Mouse (Mus musculus) C2C12 (cell line): ENCODE data around the gene Enthd1. TPM values are rescaled to one million over a fixed set of nuclear protein-coding genes. Genes with fewer than 3 reads are reported as not detected.

ENCODE experiments used
- H3K27me3 ChIP-seq: one replicate; pipeline ENCODE4 v1.6.1; 2011; ENCODE audit not compliant: control insufficient read depth, insufficient read depth, insufficient read length
- H3K36me3 ChIP-seq: one replicate; pipeline ENCODE4 v1.6.1; 2011; ENCODE audit not compliant: control insufficient read depth, insufficient read depth
- H3K4me3 ChIP-seq: one replicate; pipeline ENCODE4 v1.5.1; 2011; ENCODE audit warnings: mild to moderate bottlenecking, control low read depth; ENCODE audit not compliant: poor library complexity, insufficient read depth, severe bottlenecking
- H3K79me2 ChIP-seq: one replicate; pipeline ENCODE4 v1.6.1; 2011; ENCODE audit not compliant: control insufficient read depth, insufficient read depth
- H3K79me3 ChIP-seq: one replicate; pipeline ENCODE4 v1.6.1; 2011; ENCODE audit warnings: low read depth, control low read depth
- H3ac ChIP-seq: one replicate; pipeline ENCODE3; 2011; ENCODE audit warnings: low read depth; ENCODE audit not compliant: control insufficient read depth, insufficient read length
- CEBPB ChIP-seq: IDR thresholded peaks from one replicate; pipeline ENCODE4 v1.6.1; 2011; ENCODE audit warnings: low read depth, mild to moderate bottlenecking, control low read depth, moderate library complexity
- CTCF ChIP-seq: IDR thresholded peaks from one replicate; pipeline ENCODE4 v1.5.1; 2011; ENCODE audit not compliant: control insufficient read depth, insufficient read depth, insufficient read length
- FOSL1 ChIP-seq: IDR thresholded peaks from one replicate; pipeline ENCODE4 v1.8.0; 2011; ENCODE audit warnings: mild to moderate bottlenecking, low read length; ENCODE audit not compliant: poor library complexity, insufficient read depth, severe bottlenecking
- MAX ChIP-seq: IDR thresholded peaks from one replicate; pipeline ENCODE4 v1.6.1; 2011; ENCODE audit warnings: mild to moderate bottlenecking, control low read depth
- MYOD1 ChIP-seq: IDR thresholded peaks from one replicate; pipeline ENCODE4 v1.6.1; 2011; ENCODE audit warnings: low read depth; ENCODE audit not compliant: control insufficient read depth, insufficient read length
- MYOG ChIP-seq: IDR thresholded peaks from one replicate; pipeline ENCODE4 v1.6.1; 2011; ENCODE audit not compliant: control insufficient read depth, insufficient read length; ENCODE audit errors: extremely low read depth
- USF1 ChIP-seq: IDR thresholded peaks from one replicate; pipeline ENCODE4 v1.6.1; 2011; ENCODE audit warnings: low read depth, mild to moderate bottlenecking, control low read depth, moderate library complexity
- polyA plus RNA-seq: library from polyadenylated mRNA; unstranded; fragments of >200 nt; fragmentation: generic; extraction: Trizol; gene quantifications from one replicate; pipeline ENCODE4 v1.2.1, GENCODE M21; 2012; ENCODE audit warnings: missing spikeins

Enthd1 gene
- polyA plus RNA-seq, 1 experiment, result 0.02 TPM

DNA sequence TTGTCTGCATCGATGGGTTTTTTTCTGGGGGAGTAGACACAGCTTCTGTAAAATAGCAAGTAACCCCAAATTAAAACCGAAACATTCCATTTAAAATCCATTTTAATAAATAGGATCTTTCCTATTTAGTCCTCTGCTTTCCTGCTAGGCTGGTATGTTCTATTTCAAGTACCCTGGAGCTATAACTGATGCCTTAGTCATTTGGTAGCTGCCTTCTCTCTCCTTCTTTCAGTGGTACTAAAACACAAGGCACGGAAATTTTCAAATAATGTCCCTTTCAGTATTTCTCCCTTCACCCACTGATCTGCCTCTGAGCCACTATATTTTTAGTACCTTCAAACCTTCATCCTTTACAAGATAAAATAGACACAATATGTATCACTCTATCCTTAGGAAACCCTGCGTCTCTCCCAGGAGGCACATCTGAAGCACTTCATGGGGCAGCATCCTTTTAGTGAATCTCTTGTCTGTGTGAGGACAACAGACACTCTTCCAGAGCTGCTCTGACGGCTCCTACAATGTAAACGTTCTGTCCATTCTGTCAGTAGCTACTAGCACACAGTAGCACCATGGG lies 90.4 kb downstream of the Enthd1 start:
- TF ChIP-seq MYOD1 (no peak), USF1 (no peak), FOSL1 (no peak), CTCF (no peak), MAX (no peak), MYOG (no peak), CEBPB (no peak)

DNA sequence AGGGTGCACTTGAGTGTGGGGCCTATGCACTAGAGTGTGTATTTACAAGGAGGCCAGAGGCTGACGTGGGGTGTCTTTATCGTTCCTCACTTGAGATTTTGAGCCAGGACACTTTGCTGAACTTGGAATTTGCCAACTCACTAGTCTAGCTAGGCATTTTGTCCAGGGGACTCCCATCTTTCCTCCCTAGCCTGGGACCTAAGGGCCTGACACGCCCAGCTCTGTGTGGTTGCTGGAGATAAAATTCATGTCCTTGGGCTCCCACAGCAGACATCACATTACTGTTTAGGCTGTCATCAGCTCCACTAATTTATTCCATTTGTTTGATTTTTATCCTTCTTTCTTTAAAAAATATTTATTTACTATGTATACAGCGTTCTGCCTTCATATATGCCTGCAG lies 97.1 kb downstream of the Enthd1 start:
- H3ac ChIP-seq, result no peak overlapping the region
- TF ChIP-seq FOSL1, result no peak
- TF ChIP-seq USF1, result no peak
- no peak for TF ChIP-seq MAX
- no peak for TF ChIP-seq MYOD1
- no peak for TF ChIP-seq CTCF
- TF ChIP-seq MYOG, result no peak
- TF ChIP-seq CEBPB, result no peak
- peaks cover 19% of the 10 kb centered on the region for H3K27me3 ChIP-seq
- no peaks in the 10 kb centered on the region for H3K36me3 ChIP-seq
- H3K79me2 ChIP-seq, result no peaks in the 10 kb centered on the region
- H3K79me3 ChIP-seq, result no peaks in the 10 kb centered on the region
- H3K4me3 ChIP-seq, result no peak overlapping the region

More for the DNA sequence above, 90.4 kb downstream of the Enthd1 start:
- no peaks in the 10 kb centered on the region for H3K36me3 ChIP-seq
- no peak overlapping the region for H3K4me3 ChIP-seq
- no peaks in the 10 kb centered on the region for H3K79me3 ChIP-seq
- H3K79me2 ChIP-seq, result no peaks in the 10 kb centered on the region
- peaks cover 28% of the 10 kb centered on the region for H3K27me3 ChIP-seq
- no peak overlapping the region for H3ac ChIP-seq

GRCm38 (mm10) chr15:80462106-80462505 lies 102.8 kb downstream of the Enthd1 start:
- Histone ChIP-seq H3K79me3 (no peaks in the 10 kb centered on the region), H3K4me3 (no peak overlapping the region), H3ac (no peak overlapping the region), H3K27me3 (peaks cover 22% of the 10 kb centered on the region), H3K36me3 (no peaks in the 10 kb centered on the region), H3K79me2 (no peaks in the 10 kb centered on the region)
- TF ChIP-seq CEBPB (no peak), USF1 (no peak)

- peaks cover 22% of the 10 kb centered on the region for H3K27me3 ChIP-seq
- no peak overlapping the region for H3ac ChIP-seq
- H3K79me2 ChIP-seq, result no peaks in the 10 kb centered on the region
- H3K36me3 ChIP-seq, result no peaks in the 10 kb centered on the region
- H3K4me3 ChIP-seq, result no peak overlapping the region
- H3K79me3 ChIP-seq, result no peaks in the 10 kb centered on the region
- no peak for TF ChIP-seq CEBPB
- no peak for TF ChIP-seq MAX
- TF ChIP-seq MYOD1, result no peak
- TF ChIP-seq CTCF, result no peak
- TF ChIP-seq MYOG, result no peak
- TF ChIP-seq FOSL1, result no peak
- TF ChIP-seq USF1, result no peak
Observed at GRCm38 (mm10) chr15:80461446-80461845, 103.5 kb downstream of the Enthd1 start.

GRCm38 (mm10) chr15:80460011-80460410 lies 104.9 kb downstream of the Enthd1 start:
- no peaks in the 10 kb centered on the region for H3K36me3 ChIP-seq
- H3K27me3 ChIP-seq, result peaks cover 18% of the 10 kb centered on the region
- no peak overlapping the region for H3K4me3 ChIP-seq
- no peaks in the 10 kb centered on the region for H3K79me3 ChIP-seq
- no peak for TF ChIP-seq MYOD1
- no peak for TF ChIP-seq MYOG
- TF ChIP-seq MAX, result no peak
- no peak for TF ChIP-seq CEBPB
- no peak overlapping the region for H3ac ChIP-seq
- H3K79me2 ChIP-seq, result no peaks in the 10 kb centered on the region

- TF ChIP-seq CTCF (no peak), CEBPB (no peak), FOSL1 (no peak), MYOG (no peak), MYOD1 (no peak), MAX (no peak), USF1 (no peak)
- no peaks in the 10 kb centered on the region for H3K79me2 ChIP-seq
- H3ac ChIP-seq, result no peak overlapping the region
- H3K79me3 ChIP-seq, result no peaks in the 10 kb centered on the region
- H3K4me3 ChIP-seq, result no peak overlapping the region
- no peaks in the 10 kb centered on the region for H3K36me3 ChIP-seq
- peaks cover 7% of the 10 kb centered on the region for H3K27me3 ChIP-seq
Observed at GRCm38 (mm10) chr15:80457984-80458383, 107.0 kb downstream of the Enthd1 start.
